Mouse (Mus musculus) testis, adult 2 months (tissue): Measurements from ENCODE around the gene Muc3a. TPM values are rescaled to one million over a fixed set of nuclear protein-coding genes. Genes with fewer than 3 reads are reported as not detected.

Source experiments
- H3K27ac ChIP-seq: fragments of 200-500 bp; 2 replicates; pipeline ENCODE4 v1.5.1; 2012; ENCODE audit warnings: low read depth, low read length; ENCODE audit not compliant: control insufficient read depth, insufficient read depth
- H3K27me3 ChIP-seq: fragments of 200-500 bp; 2 replicates; pipeline ENCODE4 v1.6.1; 2012; ENCODE audit warnings: mild to moderate bottlenecking, low read length, moderate library complexity; ENCODE audit not compliant: control insufficient read depth, insufficient read depth
- H3K36me3 ChIP-seq: fragments of 200-500 bp; 2 replicates; pipeline ENCODE4 v1.6.1; 2012; ENCODE audit warnings: mild to moderate bottlenecking, low read length; ENCODE audit not compliant: control insufficient read depth, insufficient read depth
- H3K4me1 ChIP-seq: fragments of 200-500 bp; 2 replicates; pipeline ENCODE4 v1.6.1; 2012; ENCODE audit warnings: low read length; ENCODE audit not compliant: control insufficient read depth, insufficient read depth
- H3K4me3 ChIP-seq: fragments of 200-500 bp; 2 replicates; pipeline ENCODE4 v1.5.1; 2012; ENCODE audit warnings: low read depth, mild to moderate bottlenecking, low read length, moderate library complexity, mixed read lengths; ENCODE audit not compliant: control insufficient read depth
- CTCF ChIP-seq: fragments of 200-500 bp; IDR thresholded peaks from 2 replicates; pipeline ENCODE4 v1.5.1; 2012; ENCODE audit warnings: low read depth, mild to moderate bottlenecking, inconsistent platforms, low read length, moderate library complexity; ENCODE audit not compliant: control insufficient read depth, insufficient read depth, insufficient replicate concordance
- POLR2A ChIP-seq: fragments of 200-500 bp; IDR thresholded peaks from 2 replicates; pipeline ENCODE4 v1.6.1; 2012; ENCODE audit warnings: low read depth, mild to moderate bottlenecking, inconsistent platforms, low read length, moderate library complexity; ENCODE audit not compliant: control insufficient read depth
- polyA plus RNA-seq: library from polyadenylated mRNA; depleted of rRNA; stranded (reverse); fragments of >200 nt; gene quantifications from 2 replicates; pipeline ENCODE4 v1.2.3, GENCODE M21; 2012; rRNA removed

Gene Muc3a
- polyA plus RNA-seq, 1 experiment: 1.2 TPM

DNA sequence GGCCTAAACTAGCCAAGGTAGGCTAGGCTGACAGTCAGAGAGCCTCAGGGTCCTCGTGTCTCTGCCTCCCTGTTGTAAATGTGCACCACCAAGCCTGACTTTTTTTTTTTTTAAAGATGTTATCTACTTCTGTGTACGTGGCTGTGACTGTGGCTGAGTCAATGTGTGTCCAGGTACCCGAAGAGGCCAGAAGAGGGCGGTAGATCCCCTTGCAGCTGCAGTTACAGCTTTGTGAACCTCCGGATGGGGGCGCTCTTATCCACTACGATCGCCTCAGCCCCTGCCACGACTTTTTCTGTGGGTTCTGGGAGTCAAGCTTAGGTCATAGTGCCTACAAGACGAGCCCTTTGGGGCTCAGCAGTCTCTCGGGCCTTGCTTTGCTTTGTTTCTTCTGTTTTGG is 52.7 kb downstream of the Muc3a start:
- Histone ChIP-seq H3K36me3 (no peaks in the 10 kb centered on the region), H3K4me3 (no peak overlapping the region), H3K27me3 (no peaks in the 10 kb centered on the region), H3K27ac (no peak overlapping the region), H3K4me1 (no peaks in the 10 kb centered on the region; the same call in 1 of the 2 replicates)
- peak; percentile 71; the same call in 1 of the 2 replicates for TF ChIP-seq CTCF
- no peak for TF ChIP-seq POLR2A

Other genes with a start within 250 kb of the Muc3a start
- 0.25 and 0.58 TPM in 2 replicates for gene Cldn15, start 245.8 kb downstream of the Muc3a start, polyA plus RNA-seq
- gene Plod3, start 225.4 kb downstream of the Muc3a start, polyA plus RNA-seq: 15.3 and 16.3 TPM in 2 replicates
- 308 and 386 TPM in 2 replicates for gene Znhit1, start 224.4 kb downstream of the Muc3a start, polyA plus RNA-seq
- gene Vgf, start 186.0 kb downstream of the Muc3a start, polyA plus RNA-seq: 0.84 and 1.9 TPM in 2 replicates
- gene Ap1s1, start 166.3 kb downstream of the Muc3a start, polyA plus RNA-seq: 15.4 and 16.6 TPM in 2 replicates
- gene Serpine1, start 140.1 kb downstream of the Muc3a start, polyA plus RNA-seq: 0.72 and 0.88 TPM in 2 replicates
- 0.58 and 0.76 TPM in 2 replicates for gene Trim56, start 96.2 kb downstream of the Muc3a start, polyA plus RNA-seq
- 24.7 and 26.0 TPM in 2 replicates for gene Muc3, start 63.1 kb downstream of the Muc3a start, polyA plus RNA-seq
- 0.09 and 0.30 TPM in 2 replicates for gene Ache, start 75.1 kb upstream of the Muc3a start, polyA plus RNA-seq
- gene Ufsp1, start 82.2 kb upstream of the Muc3a start, polyA plus RNA-seq: 1.6 and 1.7 TPM in 2 replicates
- gene Srrt, start 95.3 kb upstream of the Muc3a start, polyA plus RNA-seq: 174 and 178 TPM in 2 replicates
- gene Trip6, start 102.0 kb upstream of the Muc3a start, polyA plus RNA-seq: 4.1 and 5.2 TPM in 2 replicates
- gene Slc12a9, start 121.2 kb upstream of the Muc3a start, polyA plus RNA-seq: 3.6 and 4.4 TPM in 2 replicates
- 1.8 and 2.7 TPM in 2 replicates for gene Ephb4, start 137.7 kb upstream of the Muc3a start, polyA plus RNA-seq